Mouse (Mus musculus) E14TG2a.4 (cell line): ENCODE measurements around the gene Art1.

Experiments used
- CTCF ChIP-seq: conservative IDR thresholded peaks from 2 replicates; pipeline ENCODE4 v1.5.1; 2014; ENCODE audit warnings: low read length
- POU5F1 ChIP-seq: IDR thresholded peaks from 2 replicates; pipeline ENCODE4 v1.6.1; 2014; ENCODE audit warnings: low read length, borderline replicate concordance

DNA sequence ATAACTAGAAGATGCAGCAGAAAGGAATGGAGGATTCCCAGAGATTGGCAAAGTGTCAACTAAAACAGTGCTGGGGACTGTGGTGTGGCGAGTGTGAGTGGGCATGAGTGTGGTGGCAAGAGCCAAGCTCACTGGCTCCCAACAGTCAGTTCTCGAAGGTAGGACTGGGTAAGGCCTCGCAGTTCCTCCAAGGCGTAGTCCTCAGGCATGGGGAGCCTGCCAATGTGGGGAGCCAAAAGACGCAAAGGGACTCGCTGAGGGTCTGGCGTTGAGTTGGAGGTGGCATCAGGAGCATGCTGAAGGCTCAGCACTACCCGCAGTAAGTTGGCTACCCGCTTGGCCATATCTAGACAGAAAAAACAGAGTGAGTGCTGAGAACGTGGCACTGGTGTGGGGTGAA lies 18.8 kb downstream of the Art1 start:
- TF ChIP-seq CTCF (no peak), POU5F1 (no peak)
